Mouse (Mus musculus) embryonic fibroblast, embryonic 13.5 days (primary cell): Measurements from ENCODE around the gene Pde10a.

Experiments
- CTCF ChIP-seq: IDR thresholded peaks from 2 replicates; pipeline ENCODE4 v1.5.1; 2011; ENCODE audit warnings: mild to moderate bottlenecking, control low read depth, low read length, moderate library complexity, borderline replicate concordance; ENCODE audit not compliant: insufficient read depth
- POLR2A ChIP-seq: IDR thresholded peaks from 2 replicates; pipeline ENCODE4 v1.6.1; 2011; ENCODE audit warnings: low read depth, mild to moderate bottlenecking, control low read depth, low read length, moderate library complexity

DNA sequence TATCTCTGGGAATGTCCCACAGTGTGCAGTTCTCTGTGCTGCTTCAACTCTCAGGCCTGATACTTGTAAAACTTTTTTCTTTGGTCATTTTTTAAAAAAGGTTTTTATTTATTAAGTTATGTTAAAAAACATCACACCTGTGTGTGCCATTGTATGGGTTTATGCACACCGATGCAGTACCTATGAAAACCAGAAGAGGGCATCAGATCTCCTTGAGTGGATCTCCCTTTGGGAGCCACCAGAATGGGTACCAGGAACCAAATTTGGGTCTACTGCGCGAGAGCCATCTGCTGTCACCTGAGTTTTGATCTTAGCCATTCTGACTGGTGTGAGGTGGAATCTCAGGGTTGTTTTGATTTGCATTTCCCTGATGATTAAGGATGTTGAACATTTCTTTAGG lies 12.9 kb downstream of the Pde10a start:
- no peak for TF ChIP-seq CTCF
- no peak for TF ChIP-seq POLR2A
